ENCODE assay signal across 23 mouse cellular contexts in the genomic region with DNA sequence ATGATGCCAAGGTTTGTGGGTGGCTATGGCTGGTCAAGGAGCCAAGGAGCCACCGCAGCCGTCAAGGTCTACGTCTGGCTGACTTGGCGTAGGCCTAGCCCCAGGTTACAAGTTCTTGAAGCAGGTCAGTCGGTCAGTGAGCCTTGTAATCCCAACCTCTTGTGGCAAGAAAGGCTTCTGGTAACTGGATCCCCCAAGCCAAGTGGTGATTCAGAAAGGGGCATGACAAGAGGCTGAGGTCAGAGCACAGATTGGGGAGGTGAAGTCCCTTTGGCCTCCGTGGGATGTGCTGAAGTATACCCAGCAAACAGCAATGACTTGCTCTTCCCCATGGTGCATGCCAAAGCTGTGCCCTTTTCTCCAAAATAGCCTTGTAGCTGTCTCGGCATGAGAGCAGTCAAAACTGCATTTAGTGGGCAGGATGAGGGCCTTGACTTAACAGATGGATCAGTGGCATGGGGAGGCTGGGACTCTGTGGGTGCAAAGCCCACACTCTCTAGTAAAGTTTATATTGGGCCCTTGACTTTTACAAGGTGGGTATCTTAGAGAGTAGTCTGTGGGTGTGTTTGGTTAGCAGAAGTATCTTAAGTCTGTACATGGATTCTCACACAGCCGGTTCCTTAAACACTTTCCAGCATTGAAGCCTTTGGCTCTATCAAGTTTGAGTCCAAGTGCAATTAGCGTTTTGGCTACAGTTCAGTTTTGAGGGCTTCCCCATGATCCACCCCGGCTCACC. TPM values are rescaled to one million over a fixed set of nuclear protein-coding genes. Genes with fewer than 3 reads are reported as not detected.
DNase-seq lines count a peak whose midpoint lies in the region; ATAC-seq and TF ChIP-seq lines count a peak whose summit lies in the region.
"Had no signal": no experiment of that assay in that cellular context is flagged by ENCODE, and none has a peak within 500 bp of the region (broad histone marks: within the 10 kb centered on the region; RNA-seq: fewer than 3 reads in every experiment).

No protein-coding gene starts in this region.

- TF ChIP-seq POLR2A in myocyte (IDR thresholded peaks at IDR 0.05; ENCODE audit: insufficient read length, low read depth): no peak

- no peak for ATAC-seq in neural tube, embryonic 12.5 days (ENCODE audit: low FRiP score, low read depth)
- ATAC-seq in embryonic facial prominence, embryonic 12.5 days (ENCODE audit: insufficient number of reproducible peaks, insufficient read depth, low FRiP score, low TSS enrichment): no peak
- ATAC-seq: forebrain, postnatal 0 days had no signal

- H3K9ac ChIP-seq in neural tube, embryonic 12.5 days: no peak overlapping the region
- no peak overlapping the region for H3K9ac ChIP-seq in embryonic facial prominence, embryonic 12.5 days
- H3K9ac ChIP-seq: forebrain, postnatal 0 days; stomach, embryonic 15.5 days had no signal

- H3K4me1 ChIP-seq in neural tube, embryonic 12.5 days: peaks cover 19% of the 10 kb centered on the region
- H3K4me1 ChIP-seq in embryonic facial prominence, embryonic 12.5 days: peaks cover 27% of the 10 kb centered on the region

- H3K79me2 ChIP-seq in myocyte (ENCODE audit: control insufficient read depth, insufficient read depth): no peaks in the 10 kb centered on the region

- H3K4me2 ChIP-seq in neural tube, embryonic 12.5 days (replicated peaks): peak overlapping the region; percentile 64; the same call in 1 of the 2 replicates
- H3K4me2 ChIP-seq in embryonic facial prominence, embryonic 12.5 days (replicated peaks): no peak overlapping the region; the same call in 1 of the 2 replicates
- peak overlapping the region; percentile 41 for H3K4me2 ChIP-seq in myocyte (ENCODE audit: low read depth)

- H3K27me3 ChIP-seq in neural tube, embryonic 12.5 days (replicated peaks): no peaks in the 10 kb centered on the region
- no peaks in the 10 kb centered on the region; the same call in 1 of the 2 replicates for H3K27me3 ChIP-seq in embryonic facial prominence, embryonic 12.5 days
- no peaks in the 10 kb centered on the region for H3K27me3 ChIP-seq in myocyte (ENCODE audit: control insufficient read depth, insufficient read depth, insufficient read length)
- H3K27me3 ChIP-seq: stomach, embryonic 15.5 days had no signal

- no peak overlapping the region for H3ac ChIP-seq in myocyte (ENCODE audit: control insufficient read depth, insufficient read length)

- no peak overlapping the region for H3K4me3 ChIP-seq in neural tube, embryonic 12.5 days
- H3K4me3 ChIP-seq in embryonic facial prominence, embryonic 12.5 days: no peak overlapping the region
- no peak overlapping the region for H3K4me3 ChIP-seq in myocyte
- H3K4me3 ChIP-seq: left cerebral cortex, adult 2 months had no signal

- no peak overlapping the region for H3K27ac ChIP-seq in neural tube, embryonic 12.5 days
- H3K27ac ChIP-seq in embryonic facial prominence, embryonic 12.5 days: 0 out of 2 replicates have a peak overlapping the region, but pooled peaks have one; percentile 17
- H3K27ac ChIP-seq: hindbrain, embryonic 12.5 days; kidney, postnatal 0 days; left cerebral cortex, adult 2 months; stomach, embryonic 15.5 days had no signal

- no peaks in the 10 kb centered on the region for H3K9me3 ChIP-seq in neural tube, embryonic 12.5 days
- no peaks in the 10 kb centered on the region for H3K9me3 ChIP-seq in embryonic facial prominence, embryonic 12.5 days
- H3K9me3 ChIP-seq: hindbrain, embryonic 12.5 days; stomach, embryonic 15.5 days had no signal

- H3K36me3 ChIP-seq in neural tube, embryonic 12.5 days: no peaks in the 10 kb centered on the region
- no peaks in the 10 kb centered on the region for H3K36me3 ChIP-seq in embryonic facial prominence, embryonic 12.5 days
- H3K36me3 ChIP-seq in myocyte (ENCODE audit: control insufficient read depth, insufficient read depth): no peaks in the 10 kb centered on the region
- H3K36me3 ChIP-seq: hindbrain, embryonic 12.5 days; stomach, embryonic 15.5 days had no signal

- WGBS in neural tube, embryonic 12.5 days: 88% methylated on average over 10 of the region's 10 CpGs
- 78% methylated on average over 10 of the region's 10 CpGs for WGBS in embryonic facial prominence, embryonic 12.5 days

- DNase-seq in gastrocnemius, adult 8-10 months (ENCODE audit: low spot score in 2 of 2): peak; percentile 57 to 64
- no peak for DNase-seq in gastrocnemius, postnatal 10 days
- no peak for DNase-seq in neural tube, embryonic 10.5 days (ENCODE audit: extremely low spot score, low spot score)
- no peak for DNase-seq in cerebellum, postnatal 4 days (ENCODE audit: low spot score in 2 of 2)
- DNase-seq in cerebellum, adult 18-20 months: no peak
- DNase-seq: cerebellum, adult 11-12 months; cerebellum, postnatal 36 days; forebrain, postnatal 0 days; heart, adult 18-20 months; kidney, adult 11 months; lung, adult 2 months; lung, postnatal 4 days; thymus, postnatal 14 days had no signal

TF ChIP-seq in myocyte, 11 proteins besides CTCF, POLR2A, EP300 and RAD21:
- TF ChIP-seq USF1 (IDR thresholded peaks at IDR 0.05; ENCODE audit: low read depth) (no peak), MYOD1 (IDR thresholded peaks at IDR 0.05; ENCODE audit: control insufficient read depth in 1 of 3, insufficient read length in 2 of 3, low read depth in 2 of 3) (peak in 1 of 3 experiments; percentile 10), MYOG (IDR thresholded peaks at IDR 0.05; ENCODE audit: control insufficient read depth in 1 of 3, insufficient read depth in 1 of 3, insufficient read length in 2 of 3, low read depth in 2 of 3) (peak in 1 of 3 experiments; percentile 56), SRF (IDR thresholded peaks at IDR 0.05; ENCODE audit: control insufficient read depth, insufficient read length, low read depth) (no peak), TCF12 (IDR thresholded peaks at IDR 0.05; ENCODE audit: insufficient read depth, poor library complexity, severe bottlenecking) (no peak)

RNA-seq across cellular contexts. Expression of gene Dupd1, which starts 28.8 kb away (rescaled TPM):
- total RNA-seq in gastrocnemius, adult 8-10 months (2022): 10 to 100 TPM; 23.7 to 47.1 (median 35.0) TPM
- total RNA-seq in gastrocnemius, postnatal 10 days (2021): 10 to 100 TPM; 58.3 to 74.2 TPM
- not detected in 2 replicates for polyA plus RNA-seq in neural tube, embryonic 12.5 days (2016; fragmentation: Nextera tagmentation; extraction: Ambion mirVana)
- 0.39 and 0.47 TPM in 2 replicates for polyA plus RNA-seq in embryonic facial prominence, embryonic 12.5 days (2016; fragmentation: Nextera tagmentation; extraction: Ambion mirVana)
- 0.14 TPM for polyA plus RNA-seq in myocyte (2012; fragmentation: generic; extraction: Trizol)
- total RNA-seq: ES-E14; left cerebral cortex, adult 2 months had no signal
- polyA plus RNA-seq: kidney, postnatal 0 days; midbrain, embryonic 11.5 days; spleen, adult 2 months; stomach, embryonic 15.5 days had no signal

Comparison
In these comparisons a context has a peak if more than half of its experiments do, and no peak if none do; other contexts are left out.
1. DNase-seq: peak in gastrocnemius, adult 8-10 months (2 of 2); none in gastrocnemius, postnatal 10 days (single experiment), neural tube, embryonic 10.5 days (single experiment), cerebellum, postnatal 4 days (0 of 2) and cerebellum, adult 18-20 months (0 of 2).